Mouse (Mus musculus) liver, adult 2 months (tissue): ENCODE measurements around the gene Proser2.

Experiments used
- CTCF ChIP-seq: fragments of 200-500 bp; IDR thresholded peaks from 2 replicates; pipeline ENCODE4 v1.5.1; 2011; ENCODE audit warnings: low read depth, low read length, control low read depth
- POLR2A ChIP-seq: fragments of 200-500 bp; IDR thresholded peaks from 2 replicates; pipeline ENCODE4 v1.6.1; 2011; ENCODE audit warnings: low read length, control low read depth; ENCODE audit not compliant: insufficient read depth; ENCODE audit errors: extremely low read depth

DNA sequence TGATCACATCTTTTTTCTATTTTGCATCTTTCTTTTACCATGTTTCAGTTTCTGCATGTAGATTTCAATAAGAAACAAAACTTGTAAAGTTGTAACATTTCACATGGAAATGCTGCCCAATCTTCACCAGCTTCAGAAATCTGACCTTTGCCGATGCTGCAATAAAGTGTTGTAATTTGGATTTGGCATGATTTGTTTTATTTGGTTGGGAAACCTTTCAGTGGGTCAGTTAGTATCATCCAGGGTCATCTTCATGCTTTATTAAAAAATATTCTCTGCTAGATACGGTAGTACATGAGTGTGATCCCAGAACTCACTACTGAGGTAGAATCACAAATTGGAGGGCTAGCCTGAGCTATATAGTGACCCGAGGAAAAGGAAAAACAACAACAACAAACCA is 73.5 kb downstream of the Proser2 start:
- TF ChIP-seq CTCF (no peak), POLR2A (no peak)
